ENCODE assay signal across 15 mouse cellular contexts in genomic region chr16:87930519-87930918, GRCm38 (mm10).
"Had no signal": no experiment of that assay in that cellular context is flagged by ENCODE, and none has a peak within 500 bp of the region (broad histone marks: within the 10 kb centered on the region; RNA-seq: fewer than 3 reads in every experiment).

No protein-coding gene starts in this region.

- H3K27ac ChIP-seq: midbrain, embryonic 10.5 days; midbrain, embryonic 12.5 days; neural tube, embryonic 13.5 days; neural tube, embryonic 15.5 days had no signal

- H3K4me1 ChIP-seq: midbrain, embryonic 10.5 days; midbrain, embryonic 12.5 days; neural tube, embryonic 13.5 days; neural tube, embryonic 15.5 days had no signal

- H3K36me3 ChIP-seq: midbrain, embryonic 10.5 days; midbrain, embryonic 12.5 days; neural tube, embryonic 13.5 days; neural tube, embryonic 15.5 days had no signal

- H3K9me3 ChIP-seq: midbrain, embryonic 10.5 days; midbrain, embryonic 12.5 days; neural tube, embryonic 13.5 days; neural tube, embryonic 15.5 days had no signal

- ATAC-seq: midbrain, embryonic 16.5 days had no signal

- H3K27me3 ChIP-seq: midbrain, embryonic 12.5 days; neural tube, embryonic 13.5 days; neural tube, embryonic 15.5 days had no signal

- DNase-seq: lung, adult 18-20 months; lung, embryonic 14.5 days; lung, postnatal 10 days; lung, postnatal 4 days; midbrain, embryonic 14.5 days; right cerebral cortex, postnatal 14 days; thymus, adult 18-20 months; thymus, postnatal 14 days; thymus, postnatal 36 days had no signal

- H3K4me3 ChIP-seq: midbrain, embryonic 10.5 days; midbrain, embryonic 12.5 days; myocyte; neural tube, embryonic 13.5 days; neural tube, embryonic 15.5 days had no signal
